Mouse (Mus musculus) heart, embryonic 11.5 days (tissue): ENCODE measurements around the gene E330014E10Rik. TPM values are rescaled to one million over a fixed set of nuclear protein-coding genes. Genes with fewer than 3 reads are reported as not detected.
"Not testable (repeated sequence)": the region's sequence is repeated elsewhere in the genome, so short reads cannot be mapped to it uniquely, and the experiment has no call there.

Source experiments
- ATAC-seq: fragments of 200-750 bp; cut with Nextera tagmentation; replicated peaks from 2 replicates; pipeline ENCODE4 v1.8.0; 2017; ENCODE audit warnings: moderate library complexity; ENCODE audit not compliant: insufficient number of reproducible peaks, low FRiP score, low TSS enrichment
- H3K27ac ChIP-seq: fragments of 300-500 bp; sonication (generic); 2 replicates; pipeline ENCODE4 v1.5.1; 2014; ENCODE audit warnings: mild to moderate bottlenecking, low read depth, low read length
- H3K27me3 ChIP-seq: fragments of 300-500 bp; sonication (generic); 2 replicates; pipeline ENCODE4 v1.6.1; 2014; ENCODE audit warnings: mild to moderate bottlenecking, low read length, mixed read lengths; ENCODE audit not compliant: control insufficient read depth, insufficient read depth
- H3K36me3 ChIP-seq: fragments of 300-500 bp; sonication (generic); 2 replicates; pipeline ENCODE4 v1.6.1; 2014; ENCODE audit warnings: mild to moderate bottlenecking, low read length, moderate library complexity, mixed read lengths; ENCODE audit not compliant: control insufficient read depth, insufficient read depth
- H3K4me1 ChIP-seq: fragments of 300-500 bp; sonication (generic); 2 replicates; pipeline ENCODE4 v1.6.1; 2014; ENCODE audit warnings: low read length; ENCODE audit not compliant: control insufficient read depth, insufficient read depth
- H3K4me2 ChIP-seq: fragments of 300-500 bp; sonication (generic); 2 replicates; pipeline ENCODE4 v1.6.1; 2014; ENCODE audit warnings: mild to moderate bottlenecking, moderate library complexity
- H3K4me3 ChIP-seq: fragments of 300-500 bp; sonication (generic); 2 replicates; pipeline ENCODE4 v1.5.1; 2014; ENCODE audit warnings: low read depth, low read length
- H3K9ac ChIP-seq: fragments of 300-500 bp; sonication (generic); 2 replicates; pipeline ENCODE4 v1.6.1; 2014; ENCODE audit warnings: mild to moderate bottlenecking, low read depth, low read length, moderate library complexity
- H3K9me3 ChIP-seq: fragments of 300-500 bp; sonication (generic); replicated peaks from 2 replicates; pipeline ENCODE4 v1.6.1; 2016; ENCODE audit warnings: low read length; ENCODE audit not compliant: control insufficient read depth
- WGBS: fragments of 180-500 bp; shearing (Covaris S2); extraction: QIAGEN DNeasy Blood & Tissue Kit; methylation state at CpG from one replicate; pipeline ENCODE4 v1.1.7; 2014; ENCODE audit not compliant: insufficient replicate concordance; 5-methylcytosine and 5-hydroxymethylcytosine counted together
- polyA plus RNA-seq: library from polyadenylated mRNA; unstranded; fragments of >200 nt; fragmentation: Nextera tagmentation; extraction: Ambion mirVana; gene quantifications from 2 replicates; pipeline ENCODE4 v1.2.1, GENCODE M21; 2014

Gene E330014E10Rik
- polyA plus RNA-seq = not detected in 2 replicates

DNA sequence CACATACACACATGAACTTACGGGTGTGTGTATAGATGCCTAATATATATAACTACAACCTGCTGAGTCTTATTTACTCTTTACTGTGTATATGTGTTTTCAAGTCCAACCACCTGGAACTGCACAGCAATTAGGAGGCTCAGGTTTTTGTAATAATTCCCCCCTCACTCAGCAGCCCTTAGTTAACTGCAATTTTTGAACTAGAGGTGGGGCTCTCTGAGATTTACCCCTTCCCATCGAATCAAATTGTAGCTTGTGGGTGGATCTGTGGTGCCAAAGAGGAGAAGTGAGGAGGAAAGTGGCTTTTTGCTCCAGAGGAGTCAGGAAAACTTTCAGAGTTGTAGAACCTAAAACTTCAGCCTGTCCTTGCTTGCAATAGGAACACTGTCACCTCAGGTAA is at the start of gene E330014E10Rik:
Gene E330014E10Rik, plus strand, starts transcription at position 301 of the 400 bp plus-strand sequence.
- not testable (repeated sequence) for H3K4me1 ChIP-seq, H3K9me3 ChIP-seq, H3K4me3 ChIP-seq, H3K27ac ChIP-seq, H3K27me3 ChIP-seq, H3K9ac ChIP-seq, H3K4me2 ChIP-seq, H3K36me3 ChIP-seq, ATAC-seq
- no CpG with 5 or more reads among the region's 2 CpGs for WGBS

DNA sequence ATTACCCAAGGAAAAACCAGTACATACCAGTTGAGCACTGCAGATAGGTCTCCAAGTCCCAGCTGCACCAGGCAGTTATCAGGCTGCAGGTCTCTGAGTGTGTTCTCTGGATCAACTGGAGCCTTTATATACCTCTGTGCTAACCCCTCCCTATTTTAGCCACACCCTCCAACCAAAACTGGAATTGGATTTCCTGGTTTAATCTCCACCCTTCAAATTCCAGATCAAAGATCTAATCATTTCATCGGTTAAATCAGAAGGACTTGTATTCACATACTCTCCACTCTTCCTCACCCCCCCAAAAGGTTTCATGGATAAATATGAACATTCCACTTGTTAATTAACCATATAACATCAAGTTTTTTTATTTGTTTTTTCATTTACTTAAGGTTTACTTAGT is 39.7 kb upstream of the E330014E10Rik start, which contains the start of gene Gm7978:
Gene Gm7978, minus strand, starts transcription at position 101 of the 400 bp plus-strand sequence.
- not testable (repeated sequence) for H3K27ac ChIP-seq, ATAC-seq, H3K27me3 ChIP-seq, H3K9ac ChIP-seq, H3K4me2 ChIP-seq, H3K4me3 ChIP-seq, H3K9me3 ChIP-seq, H3K36me3 ChIP-seq, H3K4me1 ChIP-seq
- WGBS = no CpG with 5 or more reads among the region's 1 CpGs

DNA sequence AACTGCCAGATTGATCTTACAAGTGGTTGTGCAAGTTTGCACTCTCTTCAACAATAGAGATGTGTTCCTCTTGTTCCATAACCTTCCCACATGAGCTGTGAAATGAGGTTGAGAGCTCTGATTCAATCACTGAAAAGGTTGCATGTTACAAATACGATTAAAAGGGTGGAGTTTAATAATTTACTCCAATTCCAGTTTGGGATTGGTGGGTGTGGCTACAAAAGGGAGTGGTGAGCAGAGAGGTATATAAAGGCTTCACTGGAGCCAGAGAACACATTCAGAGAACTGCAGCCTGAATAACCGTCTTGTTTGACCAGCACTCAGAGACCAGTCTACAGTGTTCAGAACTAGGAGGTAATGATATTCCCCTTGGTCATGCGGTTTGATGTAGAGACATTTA is 34.1 kb upstream of the E330014E10Rik start, which contains the start of gene Gm7982:
Gene Gm7982, plus strand, starts transcription at position 301 of the 400 bp plus-strand sequence.
- not testable (repeated sequence) for ATAC-seq, H3K4me1 ChIP-seq, H3K4me2 ChIP-seq, H3K9me3 ChIP-seq, H3K4me3 ChIP-seq, H3K27ac ChIP-seq, H3K36me3 ChIP-seq, H3K9ac ChIP-seq, H3K27me3 ChIP-seq
- no CpG with 5 or more reads among the region's 3 CpGs for WGBS

DNA sequence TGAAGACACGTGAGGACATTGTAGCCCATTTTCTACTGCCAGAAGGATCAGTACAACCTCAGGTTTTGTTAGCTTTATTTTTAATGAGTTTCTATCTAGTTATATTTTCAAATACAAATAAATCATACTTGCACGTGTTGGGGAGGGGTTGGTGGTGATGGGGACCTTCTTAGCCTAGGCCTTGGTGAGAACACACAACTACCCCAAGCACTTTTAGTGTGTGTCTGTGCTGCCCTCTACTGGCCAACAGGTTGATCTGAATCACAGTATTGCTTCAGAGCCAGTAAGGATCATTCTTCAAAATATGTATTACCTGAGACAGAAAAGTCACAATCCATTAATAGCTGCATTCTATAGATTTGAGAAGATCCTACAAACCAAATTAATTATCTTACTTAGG is 35.1 kb downstream of the E330014E10Rik start:
- H3K9me3 ChIP-seq, H3K27ac ChIP-seq, H3K4me2 ChIP-seq, H3K4me1 ChIP-seq, H3K27me3 ChIP-seq, ATAC-seq, H3K4me3 ChIP-seq, H3K9ac ChIP-seq, H3K36me3 ChIP-seq: not testable (repeated sequence)
- WGBS = 57% methylated on average over 2 of the region's 2 CpGs

DNA sequence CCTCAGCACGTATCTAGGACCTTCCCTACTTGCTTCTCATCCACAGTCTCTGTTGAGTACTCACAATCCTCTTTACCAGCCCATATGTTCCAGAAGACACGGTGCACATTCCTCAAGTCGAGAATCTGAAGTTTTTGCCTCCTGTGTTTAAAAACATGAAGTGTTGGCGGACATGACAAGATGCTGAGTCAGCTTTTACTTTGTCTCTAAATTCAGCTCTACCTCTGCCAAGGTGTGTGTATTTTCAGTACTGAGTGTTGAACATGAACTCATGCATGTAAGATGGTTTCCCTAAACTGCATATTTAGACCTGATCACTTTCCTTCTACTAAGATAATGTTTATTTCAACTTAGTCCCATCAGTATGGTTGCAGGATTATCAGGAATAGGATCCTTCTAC is 60.8 kb downstream of the E330014E10Rik start:
- no peak for ATAC-seq
- 70% methylated on average over 4 of the region's 4 CpGs for WGBS
- Histone ChIP-seq H3K27ac (no peak overlapping the region), H3K9ac (no peak overlapping the region), H3K4me1 (no peaks in the 10 kb centered on the region), H3K4me2 (no peak overlapping the region), H3K36me3 (no peaks in the 10 kb centered on the region), H3K9me3 (no peaks in the 10 kb centered on the region), H3K4me3 (no peak overlapping the region), H3K27me3 (no peaks in the 10 kb centered on the region)

DNA sequence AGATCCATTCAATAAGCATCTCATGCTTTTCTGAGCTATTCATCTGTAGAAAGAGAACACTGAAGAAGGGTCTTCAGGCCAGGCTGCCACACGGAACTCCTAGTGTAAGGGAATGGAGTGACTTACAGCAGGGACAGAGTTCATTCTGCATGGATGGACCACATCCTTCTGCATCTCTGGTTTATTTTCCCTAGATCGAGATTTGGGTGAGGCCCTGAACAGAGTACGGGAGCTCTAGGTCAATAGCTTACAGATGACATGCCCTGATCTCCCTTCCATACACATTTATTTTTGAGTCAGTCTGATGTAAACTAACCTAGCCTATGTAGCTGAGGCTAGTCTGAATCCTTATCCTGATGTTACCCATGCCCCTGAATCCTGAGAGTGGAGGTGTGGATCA is 78.2 kb downstream of the E330014E10Rik start:
- 73% methylated on average over 3 of the region's 3 CpGs for WGBS
- Histone ChIP-seq H3K27ac (no peak overlapping the region), H3K36me3 (no peaks in the 10 kb centered on the region), H3K27me3 (no peaks in the 10 kb centered on the region), H3K4me3 (no peak overlapping the region), H3K9me3 (no peaks in the 10 kb centered on the region), H3K9ac (no peak overlapping the region), H3K4me2 (no peak overlapping the region), H3K4me1 (no peaks in the 10 kb centered on the region)
- ATAC-seq = no peak

Other genes with a start within 250 kb of the E330014E10Rik start
- gene Gm7971, start 181.1 kb upstream of the E330014E10Rik start, polyA plus RNA-seq = not detected in 2 replicates
- not detected in 2 replicates for gene Gm7978, start 39.8 kb upstream of the E330014E10Rik start, polyA plus RNA-seq
- not detected in 2 replicates for gene Gm7982, start 34.0 kb upstream of the E330014E10Rik start, polyA plus RNA-seq
- gene Cxcl13, start 181.0 kb downstream of the E330014E10Rik start, polyA plus RNA-seq = 0.86 and 1.2 TPM in 2 replicates